Mouse (Mus musculus) lung, adult 2 months (tissue): ENCODE measurements at regions not wholly inside any gene's neighbourhood (a gene's known extent, or its start where the extent isn't known, plus 50 kb on each side); places are given as distances from the start of the nearest gene placed in this dataset.

ENCODE experiments used
- CTCF ChIP-seq: fragments of 200-500 bp; IDR thresholded peaks from 2 replicates; pipeline ENCODE4 v1.5.1; 2011; ENCODE audit warnings: mild to moderate bottlenecking, low read length, control low read depth; ENCODE audit not compliant: insufficient read depth
- POLR2A ChIP-seq: fragments of 200-500 bp; IDR thresholded peaks from 2 replicates; pipeline ENCODE4 v1.6.1; 2011; ENCODE audit warnings: low read depth, mild to moderate bottlenecking, control low read depth, low read length, borderline replicate concordance; ENCODE audit errors: extremely low read depth

GRCm38 (mm10) chr15:63532337-63533055, 312.5 kb downstream of the Gsdmc2 start:
- TF ChIP-seq CTCF (no peak), POLR2A (no peak)
